Mouse (Mus musculus) urinary bladder, postnatal 14 days (tissue): ENCODE measurements around the gene Gbp3.
"Not testable (repeated sequence)": the region's sequence is repeated elsewhere in the genome, so short reads cannot be mapped to it uniquely, and the experiment has no call there.

Source experiments
- DNase-seq: peaks from one replicate; pipeline ENCODE4 v3.0.0; 2021; ENCODE audit warnings: low spot score

Gene Gbp3

GRCm38 (mm10) chr3:142559632-142560228 lies at the start of gene Gbp3:
Gene Gbp3 (plus strand): TSS chr3:142560026.
- peak; percentile 23 for DNase-seq

- no peak for DNase-seq
Measured at GRCm38 (mm10) chr3:142528116-142528515, 31.7 kb upstream of the Gbp3 start.

- DNase-seq, result no peak
Measured at GRCm38 (mm10) chr3:142529597-142529996, 30.2 kb upstream of the Gbp3 start.

GRCm38 (mm10) chr3:142530087-142530953 lies 29.5 kb upstream of the Gbp3 start, which contains the start of gene Gbp7:
Gene Gbp7 (plus strand): TSS chr3:142530342.
- DNase-seq, result peak; percentile 53

GRCm38 (mm10) chr3:142531595-142531994 lies 28.2 kb upstream of the Gbp3 start:
- no peak for DNase-seq

- DNase-seq, result no peak
Measured at GRCm38 (mm10) chr3:142533185-142533584, 26.6 kb upstream of the Gbp3 start.

GRCm38 (mm10) chr3:142535667-142536066 lies 24.2 kb upstream of the Gbp3 start:
- DNase-seq, result no peak

- no peak for DNase-seq
Measured at GRCm38 (mm10) chr3:142541391-142541790, 18.4 kb upstream of the Gbp3 start.

GRCm38 (mm10) chr3:142542776-142543175 lies 17.1 kb upstream of the Gbp3 start:
- not testable (repeated sequence) for DNase-seq

- no peak for DNase-seq
Measured at GRCm38 (mm10) chr3:142546690-142547089, 13.1 kb upstream of the Gbp3 start.

- DNase-seq, result no peak
Measured at GRCm38 (mm10) chr3:142550052-142550676, 9.7 kb upstream of the Gbp3 start.

GRCm38 (mm10) chr3:142554601-142555000 lies 5.2 kb upstream of the Gbp3 start:
- DNase-seq, result no peak

GRCm38 (mm10) chr3:142555623-142556022 lies 4.2 kb upstream of the Gbp3 start:
- no peak for DNase-seq

- peak; percentile 86 for DNase-seq
Measured at GRCm38 (mm10) chr3:142560296-142560948, 596 bp downstream of the Gbp3 start.

GRCm38 (mm10) chr3:142561045-142561646 lies 1.3 kb downstream of the Gbp3 start:
- DNase-seq, result no peak

GRCm38 (mm10) chr3:142561666-142562065 lies 1.8 kb downstream of the Gbp3 start:
- no peak for DNase-seq

GRCm38 (mm10) chr3:142567490-142567889 lies 7.7 kb downstream of the Gbp3 start:
- not testable (repeated sequence) for DNase-seq

- DNase-seq, result no peak
Measured at GRCm38 (mm10) chr3:142570738-142571137, 10.9 kb downstream of the Gbp3 start.

- no peak for DNase-seq
Measured at GRCm38 (mm10) chr3:142577108-142577507, 17.3 kb downstream of the Gbp3 start.

GRCm38 (mm10) chr3:142578342-142578741 lies 18.5 kb downstream of the Gbp3 start:
- no peak for DNase-seq

GRCm38 (mm10) chr3:142583067-142583466 lies 23.2 kb downstream of the Gbp3 start:
- DNase-seq, result no peak

GRCm38 (mm10) chr3:142587386-142587785 lies 27.6 kb downstream of the Gbp3 start:
- DNase-seq, result no peak
